Mouse (Mus musculus) gastrocnemius, postnatal 36 days (tissue): ENCODE measurements around the gene Gm43517. TPM values are rescaled to one million over a fixed set of nuclear protein-coding genes. Genes with fewer than 3 reads are reported as not detected.

Experiments
- DNase-seq, 2 experiments: peaks; one replicate each; pipeline ENCODE4 v3.0.0; 2022
- intact Hi-C: fragments of 180-260 bp; cut with DNase I; formaldehyde crosslinking; loops from one replicate; pipeline ENCODE4 v1.15.1; 2025
- long read RNA-seq, 2 experiments: library from polyadenylated mRNA; stranded (forward); transcript quantifications; one replicate each; pipeline ENCODE4 v2.0.0; 2021
- total RNA-seq, 2 experiments: library from RNA; stranded (reverse); gene quantifications; 2 replicates each; pipeline ENCODE4 v1.2.3; 2021

Gene Gm43517
- total RNA-seq, result not detected
- long read RNA-seq, experiment 1, result 0 reads
- long read RNA-seq, experiment 2, result 0 reads

GRCm38 (mm10) chr12:49384876-49385630, at the start of gene Gm43517:
Gene Gm43517 (plus strand): TSS chr12:49385174.
- DNase-seq, result peak in 1 of 2 experiments; percentile 11
- intact Hi-C loops, result no loop called here

GRCm38 (mm10) chr12:49349697-49350096, 35.3 kb upstream of the Gm43517 start:
- no peak for DNase-seq
- intact Hi-C loops, result no loop called here

- DNase-seq, result no peak
- intact Hi-C loops, result no loop called here
Observed at GRCm38 (mm10) chr12:49368931-49369330, 16.0 kb upstream of the Gm43517 start.

DNA sequence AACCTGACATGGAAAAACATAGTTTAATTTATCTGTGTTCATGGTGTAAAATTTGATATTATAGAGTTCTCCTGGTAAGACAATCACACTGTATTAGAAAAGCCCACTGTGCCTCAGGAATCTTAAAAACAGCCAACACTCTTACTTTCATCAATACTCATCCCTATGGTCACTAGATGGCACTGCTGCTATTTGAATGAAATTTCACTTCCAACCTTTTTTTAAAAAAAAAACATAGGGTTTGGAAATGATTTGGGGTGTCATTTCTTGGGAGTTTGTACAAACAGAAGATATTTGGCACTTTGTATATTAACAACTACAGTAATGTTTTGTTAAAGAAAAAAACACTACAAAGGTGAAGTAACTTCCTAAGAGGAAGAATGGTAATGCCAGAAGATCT, 12.8 kb upstream of the Gm43517 start:
- intact Hi-C loops, result no loop called here
- no peak for DNase-seq

DNA sequence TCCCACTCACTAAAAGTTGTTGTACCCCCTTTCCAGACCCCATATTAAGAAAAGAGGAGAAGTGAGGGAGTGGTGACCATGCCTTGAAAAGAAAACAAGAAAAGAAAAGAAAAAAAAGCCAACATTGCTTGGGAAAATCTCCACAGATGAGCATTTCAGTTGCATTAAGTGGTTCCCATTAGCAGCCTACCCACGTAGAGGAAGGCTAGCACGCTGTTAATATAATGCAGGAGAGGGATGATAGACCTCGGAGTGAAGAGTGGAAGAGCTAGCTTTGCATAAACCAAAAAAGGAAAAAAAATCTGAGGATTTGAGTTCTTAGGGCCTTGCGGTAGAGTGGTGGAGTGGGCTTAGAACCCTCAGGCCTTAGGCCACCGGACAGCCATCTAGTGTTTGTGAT, 11.8 kb upstream of the Gm43517 start:
- intact Hi-C loops, result no loop called here
- DNase-seq, result no peak

DNA sequence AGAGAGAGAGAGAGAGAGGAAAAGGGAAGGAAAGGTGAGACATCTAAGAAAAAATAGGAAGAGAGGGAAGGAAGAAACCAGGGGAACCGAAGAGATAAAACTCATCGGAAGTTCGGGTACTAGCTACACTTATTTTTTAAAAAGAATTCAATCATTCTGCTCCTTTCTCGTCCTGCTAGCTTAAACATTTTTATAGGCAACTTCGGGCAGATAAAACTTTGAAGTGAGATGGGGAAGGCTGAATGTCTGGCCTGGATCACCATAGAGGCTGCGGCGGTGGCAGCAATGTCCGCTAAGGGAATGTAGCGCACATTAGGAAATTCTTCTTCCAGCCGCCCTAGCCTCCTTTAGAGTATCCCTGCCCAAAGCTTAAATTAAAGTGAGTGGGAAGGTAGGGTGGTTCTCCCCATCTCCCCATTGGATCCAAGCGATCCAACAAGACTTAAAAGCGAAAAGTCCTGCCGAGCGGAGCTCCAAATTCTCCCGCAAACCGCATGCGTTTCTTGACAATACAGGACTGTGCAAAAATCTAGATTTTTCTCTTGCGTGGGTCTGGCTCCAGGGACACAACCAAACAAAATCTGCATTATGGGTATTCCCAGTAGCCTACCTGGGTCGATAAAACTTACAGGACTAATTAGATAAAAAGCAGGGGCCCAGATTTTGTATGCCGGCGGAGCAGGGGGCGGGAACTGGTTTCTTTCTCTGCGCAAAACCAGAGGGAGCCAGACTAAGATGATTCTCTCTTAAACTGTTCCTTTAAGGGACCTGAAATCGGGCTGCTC, 11.0 kb upstream of the Gm43517 start:
- DNase-seq, result no peak
- intact Hi-C loops, result no loop called here

- DNase-seq, result no peak
- intact Hi-C loops, result no loop called here
Observed at GRCm38 (mm10) chr12:49374606-49374995, 10.4 kb upstream of the Gm43517 start.

DNA sequence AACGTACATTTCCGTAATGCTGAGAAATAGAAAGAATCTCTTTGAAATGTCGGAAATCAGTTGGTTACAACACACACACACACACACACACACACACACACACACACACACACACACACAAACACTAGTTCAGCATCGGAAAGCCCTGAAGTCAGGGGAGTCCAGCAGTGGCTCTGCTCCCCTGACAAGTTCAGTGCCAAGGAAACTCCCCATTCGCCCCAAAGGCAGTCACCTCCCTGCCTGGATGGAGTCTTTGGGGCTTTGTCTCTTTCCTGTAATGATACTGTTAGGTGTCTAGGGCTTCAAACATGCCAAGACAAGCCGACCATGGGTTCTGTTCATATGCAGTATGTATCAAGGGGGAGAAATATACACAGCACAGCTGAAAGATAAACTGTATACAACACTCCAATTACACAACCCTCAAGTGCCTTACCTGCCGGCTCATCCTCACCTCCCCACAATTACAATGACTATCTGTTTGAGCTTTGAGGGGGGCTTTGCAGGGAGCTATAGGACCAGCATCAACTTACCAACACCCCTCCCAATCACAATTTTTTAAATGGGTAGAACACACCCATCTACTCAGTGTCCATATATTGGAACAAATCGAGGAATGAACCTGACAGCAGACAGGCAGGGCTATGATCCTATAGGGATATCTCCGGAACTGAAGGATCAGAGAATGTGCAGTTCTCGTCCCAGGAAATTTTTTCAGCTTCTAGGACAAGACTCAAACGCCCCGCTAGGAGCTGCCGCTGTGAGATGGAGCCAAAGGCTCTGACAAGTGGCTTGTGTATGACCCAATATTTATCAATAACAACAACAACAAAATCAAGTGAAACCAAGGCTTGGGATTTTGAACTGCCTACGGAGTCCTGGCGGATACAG, 9.3 kb upstream of the Gm43517 start:
- intact Hi-C loops, result no loop called here
- DNase-seq, result no peak

GRCm38 (mm10) chr12:49376318-49376992, 8.5 kb upstream of the Gm43517 start:
- intact Hi-C loops, result no loop called here
- no peak for DNase-seq

DNA sequence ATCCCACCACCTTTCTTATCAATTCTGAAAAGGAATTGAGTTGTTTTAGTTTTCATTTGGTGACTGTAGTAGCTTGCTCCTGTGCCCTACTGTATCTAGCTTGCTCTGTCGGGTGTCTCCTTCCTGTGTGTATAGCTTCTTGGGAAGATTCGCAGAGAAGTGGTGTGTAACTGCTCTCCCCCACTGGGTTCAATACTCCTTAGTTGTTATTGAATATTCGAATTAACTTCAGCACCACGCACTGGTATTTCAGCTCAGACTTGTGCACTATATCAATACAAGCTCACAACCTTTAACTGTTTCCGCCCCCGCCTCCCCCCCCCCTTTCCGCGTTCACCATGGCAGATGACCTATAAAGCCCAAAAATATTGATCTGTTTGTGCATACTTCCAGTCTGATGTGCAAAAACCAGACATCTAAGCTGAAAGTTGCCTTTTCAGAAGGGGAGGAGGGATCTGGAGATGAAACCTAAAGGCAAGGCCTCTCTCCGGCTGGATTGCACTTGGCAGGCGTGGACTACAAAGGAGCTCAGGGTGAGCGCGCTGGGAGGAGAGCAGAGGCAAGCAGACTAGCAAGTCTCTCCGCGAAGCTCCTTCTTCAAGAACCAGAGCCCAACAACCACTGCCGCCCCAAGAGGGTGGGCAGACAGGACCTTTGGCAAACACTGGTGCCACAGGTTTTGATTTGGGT, 7.5 kb upstream of the Gm43517 start:
- no peak for DNase-seq
- intact Hi-C loops, result no loop called here

GRCm38 (mm10) chr12:49378920-49379319, 6.1 kb upstream of the Gm43517 start:
- no peak for DNase-seq
- intact Hi-C loops, result no loop called here

GRCm38 (mm10) chr12:49379446-49379845, 5.5 kb upstream of the Gm43517 start:
- intact Hi-C loops, result no loop called here
- no peak for DNase-seq

DNA sequence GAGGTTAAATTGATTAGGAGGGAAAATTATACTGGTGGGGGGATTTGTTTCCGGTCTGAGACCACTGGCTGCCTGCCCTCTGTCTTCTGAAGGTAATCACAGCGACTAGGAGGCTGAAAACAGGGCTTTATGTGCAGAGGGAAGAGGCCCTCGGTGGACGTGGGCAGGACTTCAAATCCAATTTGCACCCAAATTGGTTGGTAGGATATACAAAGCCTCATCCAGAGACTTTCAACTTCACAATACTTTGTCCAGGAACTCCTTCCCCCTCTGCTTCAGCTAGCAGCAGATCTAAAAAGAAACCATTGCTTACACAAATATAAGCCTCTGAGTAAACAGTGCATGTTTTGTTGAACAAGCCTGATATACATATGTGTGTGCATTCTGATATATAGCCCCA, 4.5 kb upstream of the Gm43517 start:
- intact Hi-C loops, result no loop called here
- DNase-seq, result no peak

GRCm38 (mm10) chr12:49381031-49381525, 3.9 kb upstream of the Gm43517 start:
- intact Hi-C loops, result no loop called here
- DNase-seq, result no peak

DNA sequence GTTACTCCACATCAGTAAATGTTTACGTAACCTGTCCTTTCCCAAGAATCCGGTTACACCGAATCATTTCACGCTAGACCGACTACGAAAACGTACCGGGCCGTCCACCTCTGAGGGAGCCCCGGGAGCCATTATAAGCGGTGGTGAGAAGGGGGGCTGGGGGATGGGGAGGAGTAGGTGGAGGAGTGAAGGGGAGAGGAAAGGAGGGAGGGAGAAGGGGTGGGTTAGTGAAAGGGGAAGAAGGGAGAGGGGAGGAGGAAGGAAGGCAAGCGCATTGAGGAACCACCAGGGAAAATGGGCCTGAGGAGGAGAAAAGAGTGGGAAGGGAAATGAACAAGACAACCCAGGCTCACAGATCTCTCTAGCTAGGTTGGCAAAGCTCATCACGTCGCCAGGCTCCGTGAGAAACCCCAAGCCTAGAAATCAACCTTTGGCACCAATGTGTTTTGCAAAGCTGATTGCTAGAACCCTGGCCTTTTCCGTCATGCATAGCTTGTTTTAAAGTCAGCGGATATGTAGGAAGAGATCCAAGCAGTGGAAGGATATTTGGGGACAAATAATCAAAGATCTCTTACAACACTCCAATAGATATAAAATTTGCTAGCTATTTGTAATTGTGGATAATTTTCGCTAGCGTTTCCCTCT, 3.1 kb upstream of the Gm43517 start:
- no peak for DNase-seq
- intact Hi-C loops, result no loop called here

GRCm38 (mm10) chr12:49382565-49383520, 2.1 kb upstream of the Gm43517 start, which contains the start of gene Foxg1:
Gene Foxg1 (plus strand): TSS chr12:49382660.
- intact Hi-C loops, result no loop called here
- DNase-seq, result no peak

DNA sequence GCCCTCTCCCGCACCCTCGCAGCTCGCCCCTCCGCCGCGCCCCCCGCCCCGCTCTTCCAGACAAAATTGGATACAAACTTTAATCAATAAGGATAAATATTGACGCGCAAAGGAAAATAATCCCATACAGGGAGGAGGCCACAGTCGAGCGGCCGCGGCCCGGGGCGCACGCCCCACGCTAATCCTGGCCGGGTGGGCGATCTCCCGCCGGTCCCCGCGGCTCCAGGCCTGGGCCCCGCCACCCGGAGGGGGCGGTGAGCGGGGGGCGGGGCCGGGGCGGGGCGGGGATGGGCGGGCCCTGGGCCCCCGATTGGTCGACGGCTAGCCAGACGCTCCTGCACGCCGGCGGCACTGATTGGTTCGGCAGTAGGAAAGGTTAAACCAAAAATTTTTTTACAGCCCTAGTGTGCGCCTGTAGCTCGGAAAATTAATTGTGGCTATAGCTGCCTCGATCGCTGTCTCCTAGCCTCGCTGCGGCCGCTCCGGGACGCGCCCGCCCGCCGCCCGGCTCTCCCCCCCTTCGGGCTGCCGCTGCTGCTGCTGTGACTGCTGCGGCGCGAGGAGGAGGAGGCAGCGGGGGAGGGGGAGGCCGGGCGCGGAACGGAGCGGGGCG, 1.3 kb upstream of the Gm43517 start:
- intact Hi-C loops, result no loop called here
- DNase-seq, result no peak
